Mouse (Mus musculus): ENCODE measurements around the gene Notch4.

DNA sequence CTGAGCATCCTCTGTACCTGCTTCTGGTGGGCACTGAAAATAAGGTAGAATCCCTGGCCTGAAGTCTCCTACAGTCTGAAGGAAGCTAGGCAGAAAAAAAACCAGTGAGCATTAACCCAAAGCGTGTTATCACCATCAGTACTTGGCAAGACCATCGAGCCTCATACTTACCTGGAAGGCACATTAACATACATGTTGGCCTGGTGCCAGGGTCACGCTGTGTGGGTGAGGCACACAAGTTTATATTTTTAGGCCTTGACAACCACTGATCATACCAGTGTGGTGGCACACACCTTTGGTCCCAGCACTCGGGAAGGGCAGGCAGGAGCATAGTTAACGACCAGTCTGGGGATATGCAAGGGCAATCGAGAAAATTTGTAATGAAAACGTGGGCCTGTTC, 43.9 kb downstream of the Notch4 start:
- no peak for TF ChIP-seq MAFK (IDR thresholded peaks at IDR 0.05; ENCODE audit: insufficient read depth, low read depth, low read length)
- no peak for TF ChIP-seq ZNF384 (IDR thresholded peaks at IDR 0.05; ENCODE audit: low read depth, low read length)
- no peak for TF ChIP-seq HCFC1 (IDR thresholded peaks at IDR 0.05; ENCODE audit: borderline replicate concordance, insufficient read depth, low read length)
